Mouse (Mus musculus): ENCODE data around the gene Dnah10.

DNA sequence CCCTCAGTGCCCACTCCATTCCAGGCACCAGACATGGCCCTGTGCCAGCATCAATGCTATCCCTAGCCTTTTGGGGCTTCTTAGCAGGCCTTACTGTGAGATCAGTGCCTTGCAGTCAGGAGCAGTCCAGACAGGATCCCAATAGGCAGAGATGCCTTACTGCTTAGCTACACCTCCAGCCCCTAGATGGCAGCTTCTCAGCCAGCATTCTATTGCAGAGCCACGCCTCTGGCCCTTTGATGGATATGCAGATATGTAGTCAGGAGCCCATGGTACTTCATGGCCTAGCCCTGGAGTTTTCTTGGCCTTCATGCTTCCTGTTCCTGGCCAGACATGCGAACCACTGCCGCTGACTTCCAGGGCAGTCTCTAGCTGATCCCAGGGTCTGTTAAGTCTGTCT lies 49.7 kb downstream of the Dnah10 start:
- TF ChIP-seq CTCF (IDR thresholded peaks at IDR 0.05; ENCODE audit: extremely low read depth, insufficient read depth, insufficient read length, insufficient replicate concordance) (no peak), POLR2A (IDR thresholded peaks at IDR 0.05; ENCODE audit: low read depth, low read length) (no peak)
